Mouse (Mus musculus) intestine, embryonic 15.5 days (tissue): ENCODE data around the gene Foxd1. TPM values are rescaled to one million over a fixed set of nuclear protein-coding genes. Genes with fewer than 3 reads are reported as not detected.

ENCODE experiments used
- ATAC-seq: fragments of 200-750 bp; cut with Nextera tagmentation; 2 replicates; pipeline ENCODE4 v1.8.0; 2017; ENCODE audit warnings: moderate TSS enrichment, moderate library complexity
- H3K27ac ChIP-seq: fragments of 300-500 bp; sonication (generic); 2 replicates; pipeline ENCODE4 v1.5.1; 2015; ENCODE audit warnings: mild to moderate bottlenecking, inconsistent platforms
- H3K27me3 ChIP-seq: fragments of 300-500 bp; sonication (generic); replicated peaks from 2 replicates; pipeline ENCODE4 v1.6.1; 2015; ENCODE audit warnings: inconsistent platforms
- H3K36me3 ChIP-seq: fragments of 300-500 bp; sonication (generic); 2 replicates; pipeline ENCODE4 v1.6.1; 2015; ENCODE audit warnings: inconsistent platforms
- H3K4me1 ChIP-seq: fragments of 300-500 bp; sonication (generic); replicated peaks from 2 replicates; pipeline ENCODE4 v1.6.1; 2015; ENCODE audit warnings: inconsistent platforms
- H3K4me2 ChIP-seq: fragments of 300-500 bp; sonication (generic); replicated peaks from 2 replicates; pipeline ENCODE4 v1.6.1; 2015; ENCODE audit warnings: mild to moderate bottlenecking, inconsistent platforms
- H3K4me3 ChIP-seq: fragments of 300-500 bp; sonication (generic); replicated peaks from 2 replicates; pipeline ENCODE4 v1.5.1; 2015; ENCODE audit warnings: inconsistent platforms
- H3K9ac ChIP-seq: fragments of 300-500 bp; sonication (generic); 2 replicates; pipeline ENCODE4 v1.6.1; 2015; ENCODE audit warnings: inconsistent platforms
- H3K9me3 ChIP-seq: fragments of 300-500 bp; sonication (generic); 2 replicates; pipeline ENCODE4 v1.6.1; 2016; ENCODE audit warnings: inconsistent platforms
- WGBS: fragments of 180-500 bp; shearing (Covaris S2); methylation state at CpG from one replicate; pipeline ENCODE4 v1.1.7; 2015; 5-methylcytosine and 5-hydroxymethylcytosine counted together
- polyA plus RNA-seq: library from polyadenylated mRNA; unstranded; fragments of >200 nt; fragmentation: Nextera tagmentation; extraction: Ambion mirVana; gene quantifications from 2 replicates; pipeline ENCODE4 v1.2.1, GENCODE M21; 2015

The Foxd1 gene
- polyA plus RNA-seq, 1 experiment from 2014 or later: not detected

GRCm38 (mm10) chr13:98356176-98356972 is 2.3 kb downstream of the Foxd1 start:
- no peaks in the 10 kb centered on the region for H3K9me3 ChIP-seq
- peak overlapping the region; percentile 86; the same call in 1 of the 2 replicates for H3K4me2 ChIP-seq
- ATAC-seq: no peak
- H3K27me3 ChIP-seq: peaks cover 89% of the 10 kb centered on the region
- H3K4me1 ChIP-seq: peaks cover 24% of the 10 kb centered on the region
- H3K9ac ChIP-seq: no peak overlapping the region
- H3K27ac ChIP-seq: no peak overlapping the region
- WGBS: 7% methylated on average over 9 of the region's 9 CpGs
- H3K4me3 ChIP-seq: no peak overlapping the region
- H3K36me3 ChIP-seq: no peaks in the 10 kb centered on the region

DNA sequence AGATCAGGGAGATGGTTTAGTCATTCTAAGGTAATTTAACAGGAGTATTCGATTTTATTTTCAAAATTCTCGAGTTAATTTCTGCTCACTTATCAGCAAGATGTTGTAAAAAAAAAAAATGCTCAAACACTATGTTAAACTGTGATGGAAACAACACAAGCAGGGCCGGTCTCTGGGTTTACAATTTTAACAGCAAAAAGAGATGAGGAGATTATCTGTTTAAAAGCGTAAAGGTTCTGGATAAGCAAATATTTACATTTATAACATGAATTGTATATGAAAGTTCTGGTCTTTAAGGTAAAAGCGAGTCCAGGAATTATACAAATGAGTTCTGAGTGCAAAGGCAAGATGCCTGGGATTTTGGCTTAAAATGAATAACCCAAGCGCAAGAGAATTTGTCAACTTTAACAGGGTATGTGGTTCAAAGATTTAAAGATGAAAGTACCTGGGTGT is 3.0 kb downstream of the Foxd1 start:
- no peak overlapping the region for H3K4me3 ChIP-seq
- no peak overlapping the region for H3K4me2 ChIP-seq
- no peak for ATAC-seq
- 6% methylated on average over 6 of the region's 6 CpGs for WGBS
- H3K36me3 ChIP-seq: no peaks in the 10 kb centered on the region
- H3K27ac ChIP-seq: no peak overlapping the region
- H3K27me3 ChIP-seq: peaks cover 86% of the 10 kb centered on the region
- H3K9ac ChIP-seq: no peak overlapping the region
- H3K4me1 ChIP-seq: peaks cover 24% of the 10 kb centered on the region
- H3K9me3 ChIP-seq: no peaks in the 10 kb centered on the region

- Histone ChIP-seq H3K4me3 (no peak overlapping the region), H3K9me3 (no peaks in the 10 kb centered on the region), H3K4me1 (peaks cover 24% of the 10 kb centered on the region), H3K36me3 (no peaks in the 10 kb centered on the region), H3K9ac (no peak overlapping the region), H3K27me3 (peaks cover 85% of the 10 kb centered on the region), H3K4me2 (no peak overlapping the region), H3K27ac (no peak overlapping the region)
- WGBS: 5% methylated on average over 18 of the region's 18 CpGs
- ATAC-seq: no peak
Observed at GRCm38 (mm10) chr13:98357433-98358423, 3.7 kb downstream of the Foxd1 start.

DNA sequence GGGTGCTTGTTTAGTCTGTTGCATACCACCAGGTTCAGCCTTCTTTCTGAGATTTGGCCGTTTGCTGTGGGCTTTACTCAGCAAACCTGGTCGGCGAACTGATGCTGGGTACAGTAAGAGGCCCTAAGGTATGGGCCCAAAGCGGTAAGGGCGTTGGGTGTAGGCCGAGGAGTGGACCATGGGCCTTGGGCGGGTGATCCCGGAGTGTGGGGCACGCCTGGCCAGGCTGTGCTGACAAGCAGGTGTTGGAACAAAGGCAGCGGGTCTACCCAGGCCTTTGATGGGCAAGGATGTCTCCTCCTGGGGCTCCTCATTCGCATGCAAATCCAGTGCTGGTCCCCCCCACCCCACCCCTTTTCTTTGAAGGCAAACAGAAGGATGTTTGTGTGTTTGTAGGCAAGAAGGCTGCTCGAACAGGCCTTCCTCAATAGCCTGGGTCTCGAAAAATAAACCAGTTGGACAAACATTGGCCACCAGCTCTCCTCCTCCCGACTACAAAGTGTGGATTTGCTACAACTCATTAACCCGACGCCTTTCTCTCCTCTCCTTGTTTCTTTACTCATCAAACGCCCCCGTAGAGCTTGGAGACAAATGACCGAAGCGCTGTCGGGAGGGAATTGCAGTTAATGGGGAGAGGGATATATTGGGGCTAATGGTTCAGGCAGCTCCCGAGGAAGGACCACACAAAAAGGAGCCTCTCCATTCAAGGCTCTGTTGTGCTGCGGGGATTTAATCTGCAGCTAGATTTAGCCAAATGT is 4.6 kb downstream of the Foxd1 start:
- Histone ChIP-seq H3K9me3 (no peaks in the 10 kb centered on the region), H3K4me1 (peaks cover 24% of the 10 kb centered on the region), H3K27ac (no peak overlapping the region), H3K4me3 (no peak overlapping the region), H3K36me3 (no peaks in the 10 kb centered on the region), H3K4me2 (no peak overlapping the region), H3K27me3 (peaks cover 86% of the 10 kb centered on the region), H3K9ac (no peak overlapping the region)
- WGBS: 3% methylated on average over 23 of the region's 23 CpGs
- ATAC-seq: no peak

- no peak for ATAC-seq
- Histone ChIP-seq H3K9me3 (no peaks in the 10 kb centered on the region), H3K9ac (no peak overlapping the region), H3K27ac (no peak overlapping the region), H3K4me3 (no peak overlapping the region), H3K27me3 (peaks cover 84% of the 10 kb centered on the region), H3K4me1 (peaks cover 16% of the 10 kb centered on the region), H3K36me3 (no peaks in the 10 kb centered on the region), H3K4me2 (no peak overlapping the region)
- 4% methylated on average over 6 of the region's 8 CpGs for WGBS
Observed at GRCm38 (mm10) chr13:98359337-98359736, 5.3 kb downstream of the Foxd1 start.

DNA sequence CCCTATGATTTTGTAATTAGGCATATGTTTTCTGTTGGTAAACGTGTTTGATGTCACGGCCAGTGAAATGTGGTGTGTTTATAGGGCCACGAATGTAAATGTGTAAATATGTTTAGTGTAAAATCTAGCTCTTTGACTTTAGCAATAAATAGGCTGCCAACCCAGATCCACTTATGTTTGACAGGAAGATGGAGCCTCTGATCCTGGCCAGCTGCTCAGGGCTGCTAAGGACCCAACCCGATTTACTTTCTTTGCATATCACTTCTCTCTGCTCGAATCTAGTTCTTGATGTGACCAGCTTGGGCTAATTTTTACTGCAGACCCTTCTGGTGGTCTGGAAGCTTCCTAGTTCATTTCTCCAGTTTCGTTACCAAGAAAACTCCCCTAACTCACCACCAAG is 6.3 kb downstream of the Foxd1 start:
- H3K4me2 ChIP-seq: no peak overlapping the region
- no peak overlapping the region for H3K4me3 ChIP-seq
- H3K4me1 ChIP-seq: peaks cover 6% of the 10 kb centered on the region
- H3K36me3 ChIP-seq: no peaks in the 10 kb centered on the region
- ATAC-seq: no peak
- H3K27ac ChIP-seq: no peak overlapping the region
- H3K9me3 ChIP-seq: no peaks in the 10 kb centered on the region
- H3K9ac ChIP-seq: no peak overlapping the region
- peaks cover 81% of the 10 kb centered on the region for H3K27me3 ChIP-seq
- 2% methylated on average over 6 of the region's 6 CpGs for WGBS

DNA sequence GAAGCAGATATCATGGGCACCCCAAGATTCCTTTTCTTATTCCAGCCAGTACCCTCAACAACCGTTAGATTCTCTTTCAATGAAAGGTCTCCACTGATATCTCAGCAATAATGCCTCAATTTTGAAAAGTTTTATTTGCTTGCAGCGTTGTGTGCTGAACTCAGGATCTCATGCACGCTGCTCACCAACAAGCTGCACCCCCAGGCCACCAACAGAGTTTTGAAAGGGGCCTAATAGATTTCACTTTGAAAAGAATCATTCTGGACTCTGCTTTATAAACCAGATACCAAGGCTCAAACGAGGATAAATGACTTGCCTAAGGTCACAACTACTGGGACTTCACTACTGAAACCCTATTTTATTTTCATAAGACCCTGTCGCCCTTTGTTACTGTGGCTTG is 7.1 kb downstream of the Foxd1 start:
- WGBS: 10% methylated on average over 5 of the region's 5 CpGs
- Histone ChIP-seq H3K9me3 (no peaks in the 10 kb centered on the region), H3K27ac (no peak overlapping the region), H3K4me2 (no peak overlapping the region), H3K4me1 (peaks cover 6% of the 10 kb centered on the region), H3K36me3 (no peaks in the 10 kb centered on the region), H3K4me3 (no peak overlapping the region), H3K9ac (no peak overlapping the region), H3K27me3 (peaks cover 80% of the 10 kb centered on the region)
- ATAC-seq: no peak

DNA sequence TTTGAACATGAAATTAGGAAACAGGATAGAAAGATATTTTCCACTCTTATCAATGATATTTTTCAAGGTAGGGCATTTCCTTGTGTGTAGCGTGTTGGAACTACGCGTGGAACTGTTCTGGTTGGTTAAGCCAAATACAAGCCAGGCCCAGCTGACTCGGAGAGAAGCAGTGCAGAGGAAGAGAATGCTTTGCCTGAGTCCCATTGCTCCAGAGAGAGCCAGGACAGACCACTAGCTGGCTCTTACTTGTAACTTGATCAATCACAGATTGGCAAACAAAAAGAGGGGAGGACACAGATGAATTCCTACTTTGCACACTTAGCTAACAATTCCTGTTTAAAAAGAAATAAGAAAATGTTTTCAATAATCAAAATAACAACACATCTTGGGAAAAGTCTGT is 9.0 kb downstream of the Foxd1 start:
- Histone ChIP-seq H3K9me3 (no peaks in the 10 kb centered on the region), H3K27me3 (peaks cover 82% of the 10 kb centered on the region), H3K27ac (no peak overlapping the region), H3K4me2 (no peak overlapping the region), H3K9ac (no peak overlapping the region), H3K36me3 (no peaks in the 10 kb centered on the region), H3K4me3 (no peak overlapping the region), H3K4me1 (peaks cover 9% of the 10 kb centered on the region)
- WGBS: 12% methylated on average over 4 of the region's 4 CpGs
- no peak for ATAC-seq

- Histone ChIP-seq H3K9me3 (no peaks in the 10 kb centered on the region), H3K27ac (no peak overlapping the region), H3K36me3 (no peaks in the 10 kb centered on the region), H3K9ac (no peak overlapping the region), H3K4me3 (no peak overlapping the region), H3K4me1 (peaks cover 9% of the 10 kb centered on the region), H3K27me3 (peaks cover 83% of the 10 kb centered on the region), H3K4me2 (no peak overlapping the region)
- no peak for ATAC-seq
- WGBS: 2% methylated on average over 8 of the region's 8 CpGs
Observed at GRCm38 (mm10) chr13:98365081-98365480, 11.0 kb downstream of the Foxd1 start.

DNA sequence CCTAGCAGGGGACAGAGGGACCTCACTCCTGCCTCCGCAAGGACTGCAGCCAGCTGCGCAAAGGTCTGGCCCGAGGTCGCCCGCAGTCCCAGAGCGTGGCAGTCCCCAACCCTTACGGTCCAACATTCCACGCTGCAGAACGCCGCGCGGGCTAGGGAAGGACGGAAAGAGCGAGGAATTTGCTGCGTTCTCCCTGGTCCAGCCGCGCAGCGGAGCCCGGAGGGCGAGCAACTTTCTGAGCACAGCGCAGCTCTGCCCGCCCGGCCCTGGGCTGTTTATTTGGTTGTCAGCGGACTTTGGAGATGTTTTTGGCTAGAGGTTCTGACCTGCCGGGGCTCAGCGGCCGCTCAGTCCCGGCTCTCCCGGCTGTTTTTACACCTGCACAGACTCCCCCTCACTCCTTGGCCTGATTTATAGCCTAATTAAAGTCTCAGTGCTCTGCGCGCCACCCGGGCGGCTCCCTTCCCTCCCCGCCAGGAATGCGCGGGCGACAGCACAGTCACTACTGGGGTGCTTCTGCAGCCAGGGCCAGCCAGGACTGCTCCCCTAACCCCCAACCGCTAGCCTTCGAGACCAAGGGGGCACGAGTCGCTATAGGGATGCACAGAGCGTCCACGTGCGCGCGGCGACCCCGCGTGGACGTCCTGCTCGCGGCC is 11.9 kb downstream of the Foxd1 start:
- ATAC-seq: peak; percentile 49; the same call in 1 of the 2 replicates
- H3K4me1 ChIP-seq: peaks cover 9% of the 10 kb centered on the region
- no peaks in the 10 kb centered on the region for H3K9me3 ChIP-seq
- no peak overlapping the region for H3K27ac ChIP-seq
- peaks cover 80% of the 10 kb centered on the region for H3K27me3 ChIP-seq
- H3K4me2 ChIP-seq: peak overlapping the region; percentile 47
- peak overlapping the region; percentile 23 for H3K4me3 ChIP-seq
- no peak overlapping the region for H3K9ac ChIP-seq
- H3K36me3 ChIP-seq: no peaks in the 10 kb centered on the region
- under 1% methylated on average over 52 of the region's 52 CpGs for WGBS

DNA sequence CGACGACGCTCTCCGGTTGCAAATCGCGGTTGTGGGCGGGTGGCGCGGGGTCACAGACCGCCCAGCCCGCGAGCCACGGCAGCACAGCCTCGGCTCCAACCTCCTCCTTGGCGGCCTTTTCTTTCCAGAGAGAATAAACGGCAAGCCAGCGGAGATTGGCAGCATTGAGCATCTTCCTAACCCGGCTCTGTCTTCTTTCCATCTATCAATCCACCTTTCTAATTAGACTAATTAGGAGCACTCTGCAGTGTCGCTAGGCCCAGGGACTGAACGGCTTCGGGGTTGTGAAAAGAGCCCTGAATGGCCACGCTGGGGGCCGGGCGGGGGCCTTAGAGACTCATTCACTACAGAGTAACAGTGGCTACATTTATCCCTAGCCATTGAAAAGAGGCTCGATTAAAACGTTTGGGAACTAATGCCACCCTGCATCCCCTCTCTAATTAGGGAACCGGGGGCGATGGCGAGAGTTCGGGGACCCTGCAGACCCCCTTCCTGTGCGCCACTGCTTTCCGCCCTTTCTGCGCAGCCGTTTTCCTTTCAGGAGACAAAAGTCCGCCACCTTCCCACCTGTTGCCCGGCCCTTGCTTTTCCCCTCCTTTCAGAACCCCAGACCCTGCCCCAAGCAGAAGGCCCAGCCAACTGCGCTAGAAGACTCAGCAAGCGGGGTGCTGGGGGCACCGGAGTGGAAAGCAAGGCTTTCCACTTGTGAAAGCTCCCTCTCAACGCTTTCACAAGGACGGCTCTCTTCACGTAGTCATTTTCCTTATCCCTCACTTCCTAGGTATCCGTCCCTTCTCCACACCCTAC is 12.6 kb downstream of the Foxd1 start:
- no peak for ATAC-seq

More for the DNA sequence above, 12.6 kb downstream of the Foxd1 start:
- Histone ChIP-seq H3K27ac (no peak overlapping the region), H3K4me3 (peak overlapping the region; percentile 23), H3K9ac (no peak overlapping the region), H3K4me2 (peak overlapping the region; percentile 47), H3K36me3 (no peaks in the 10 kb centered on the region), H3K4me1 (peaks cover 9% of the 10 kb centered on the region), H3K27me3 (peaks cover 79% of the 10 kb centered on the region), H3K9me3 (no peaks in the 10 kb centered on the region)
- WGBS: 2% methylated on average over 43 of the region's 43 CpGs
